Mouse (Mus musculus) embryonic facial prominence, embryonic 11.5 days (tissue): ENCODE measurements at regions not wholly inside any gene's neighbourhood (a gene's known extent, or its start where the extent isn't known, plus 50 kb on each side); places are given as distances from the start of the nearest gene placed in this dataset. TPM values are rescaled to one million over a fixed set of nuclear protein-coding genes. Genes with fewer than 3 reads are reported as not detected.

Experiments used
- ATAC-seq: fragments of 200-750 bp; cut with Nextera tagmentation; replicated peaks from 2 replicates; pipeline ENCODE4 v1.8.0; 2017; ENCODE audit warnings: low read depth; ENCODE audit not compliant: insufficient number of reproducible peaks, low FRiP score, low TSS enrichment
- DNase-seq: peaks from one replicate; pipeline ENCODE4 v3.0.0-alpha.2; 2015; ENCODE audit warnings: low spot score
- H3K27ac ChIP-seq: fragments of 300-500 bp; sonication (generic); replicated peaks from 2 replicates; pipeline ENCODE4 v1.5.1; 2014; ENCODE audit warnings: mild to moderate bottlenecking, low read depth, low read length, control low read depth
- H3K27me3 ChIP-seq: fragments of 300-500 bp; sonication (generic); 2 replicates; pipeline ENCODE4 v1.6.1; 2014; ENCODE audit warnings: mild to moderate bottlenecking, low read length, moderate library complexity, mixed read lengths; ENCODE audit not compliant: control insufficient read depth, insufficient read depth
- H3K36me3 ChIP-seq: fragments of 300-500 bp; sonication (generic); replicated peaks from 2 replicates; pipeline ENCODE4 v1.6.1; 2014; ENCODE audit warnings: low read depth, mild to moderate bottlenecking, low read length, moderate library complexity, mixed read lengths; ENCODE audit not compliant: control insufficient read depth, insufficient read depth
- H3K4me1 ChIP-seq: fragments of 300-500 bp; sonication (generic); 2 replicates; pipeline ENCODE4 v1.6.1; 2014; ENCODE audit warnings: low read length, mixed read lengths; ENCODE audit not compliant: control insufficient read depth, insufficient read depth
- H3K4me2 ChIP-seq: fragments of 300-500 bp; sonication (generic); 2 replicates; pipeline ENCODE4 v1.6.1; 2014; ENCODE audit warnings: low read depth, mild to moderate bottlenecking, control low read depth, low read length, moderate library complexity
- H3K4me3 ChIP-seq: fragments of 300-500 bp; sonication (generic); 2 replicates; pipeline ENCODE4 v1.5.1; 2014; ENCODE audit warnings: low read depth, low read length, control low read depth
- H3K9ac ChIP-seq: fragments of 300-500 bp; sonication (generic); replicated peaks from 2 replicates; pipeline ENCODE4 v1.6.1; 2014; ENCODE audit warnings: mild to moderate bottlenecking, control low read depth, low read length
- H3K9me3 ChIP-seq: fragments of 300-500 bp; sonication (generic); replicated peaks from 2 replicates; pipeline ENCODE4 v1.6.1; 2016; ENCODE audit warnings: mild to moderate bottlenecking, low read length, inconsistent platforms, mixed read lengths; ENCODE audit not compliant: control insufficient read depth
- WGBS: fragments of 180-500 bp; shearing (Covaris S2); extraction: QIAGEN DNeasy Blood & Tissue Kit; methylation state at CpG from one replicate; pipeline ENCODE4 v1.1.7; 2014; 5-methylcytosine and 5-hydroxymethylcytosine counted together
- microRNA-seq: library from miRNA; unstranded; fragments of <30 nt; microRNA quantifications from one replicate; pipeline ENCODE4, GENCODE M21; 2016; ENCODE audit warnings: borderline number of aligned reads

GRCm38 (mm10) chr2:180385231-180385895, 50.9 kb upstream of the Gata5 start:
- Histone ChIP-seq H3K4me3 (peak overlapping the region; percentile 43), H3K9ac (peak overlapping the region; percentile 10; the same call in 1 of the 2 replicates), H3K36me3 (no peaks in the 10 kb centered on the region), H3K9me3 (no peaks in the 10 kb centered on the region), H3K27me3 (peaks cover 17% of the 10 kb centered on the region), H3K4me1 (peaks cover 5% of the 10 kb centered on the region), H3K4me2 (peak overlapping the region; percentile 81), H3K27ac (no peak overlapping the region)
- ATAC-seq (peak; percentile 32; the same call in 1 of the 2 replicates), DNase-seq (peak; percentile 5)
- WGBS = 2% methylated on average over 25 of the region's 26 CpGs

Small RNA genes in the stretch of these regions (microRNA-seq; reads per million reads assigned to microRNA genes)
- gene Mir133a-2 = not detected
- gene Mir1a-1 = not detected
